Mouse (Mus musculus) limb, embryonic 12.5 days (tissue): ENCODE data around the gene Dglucy. TPM values are rescaled to one million over a fixed set of nuclear protein-coding genes. Genes with fewer than 3 reads are reported as not detected.
A peak's percentile ranks its signal among the peaks of the same experiment; 100 is the strongest.

ENCODE experiments used
- ATAC-seq: fragments of 200-750 bp; cut with Nextera tagmentation; 2 replicates; pipeline ENCODE4 v1.8.0; 2017; ENCODE audit warnings: low read depth, moderate TSS enrichment; ENCODE audit not compliant: insufficient number of reproducible peaks, insufficient read depth, low FRiP score, low TSS enrichment
- H3K27ac ChIP-seq: fragments of 300-500 bp; sonication (generic); 2 replicates; pipeline ENCODE4 v1.5.1; 2016; ENCODE audit warnings: mild to moderate bottlenecking, moderate library complexity
- H3K27me3 ChIP-seq: fragments of 300-500 bp; sonication (generic); 2 replicates; pipeline ENCODE4 v1.6.1; 2016; ENCODE audit warnings: mild to moderate bottlenecking, moderate library complexity
- H3K36me3 ChIP-seq: fragments of 300-500 bp; sonication (generic); 2 replicates; pipeline ENCODE4 v1.6.1; 2016; ENCODE audit warnings: mild to moderate bottlenecking, moderate library complexity
- H3K4me1 ChIP-seq: fragments of 300-500 bp; sonication (generic); replicated peaks from 2 replicates; pipeline ENCODE4 v1.6.1; 2016
- H3K4me2 ChIP-seq: fragments of 300-500 bp; sonication (generic); 2 replicates; pipeline ENCODE4 v1.6.1; 2016; ENCODE audit warnings: mild to moderate bottlenecking, moderate library complexity
- H3K4me3 ChIP-seq: fragments of 300-500 bp; sonication (generic); replicated peaks from 2 replicates; pipeline ENCODE4 v1.5.1; 2016; ENCODE audit warnings: mild to moderate bottlenecking
- H3K9ac ChIP-seq: fragments of 300-500 bp; sonication (generic); replicated peaks from 2 replicates; pipeline ENCODE4 v1.6.1; 2016; ENCODE audit warnings: mild to moderate bottlenecking, moderate library complexity
- H3K9me3 ChIP-seq: fragments of 300-500 bp; sonication (generic); 2 replicates; pipeline ENCODE4 v1.6.1; 2016; ENCODE audit warnings: mild to moderate bottlenecking, moderate library complexity
- WGBS: fragments of 180-500 bp; shearing (Covaris S2); methylation state at CpG from one replicate; pipeline ENCODE4 v1.1.7; 2016; 5-methylcytosine and 5-hydroxymethylcytosine counted together
- polyA plus RNA-seq: library from polyadenylated mRNA; unstranded; fragments of >200 nt; fragmentation: Nextera tagmentation; extraction: Ambion mirVana; gene quantifications from 2 replicates; pipeline ENCODE4 v1.2.1, GENCODE M21; 2016

Gene Dglucy
- polyA plus RNA-seq, 1 experiment from 2014 or later = 1.5 TPM

DNA sequence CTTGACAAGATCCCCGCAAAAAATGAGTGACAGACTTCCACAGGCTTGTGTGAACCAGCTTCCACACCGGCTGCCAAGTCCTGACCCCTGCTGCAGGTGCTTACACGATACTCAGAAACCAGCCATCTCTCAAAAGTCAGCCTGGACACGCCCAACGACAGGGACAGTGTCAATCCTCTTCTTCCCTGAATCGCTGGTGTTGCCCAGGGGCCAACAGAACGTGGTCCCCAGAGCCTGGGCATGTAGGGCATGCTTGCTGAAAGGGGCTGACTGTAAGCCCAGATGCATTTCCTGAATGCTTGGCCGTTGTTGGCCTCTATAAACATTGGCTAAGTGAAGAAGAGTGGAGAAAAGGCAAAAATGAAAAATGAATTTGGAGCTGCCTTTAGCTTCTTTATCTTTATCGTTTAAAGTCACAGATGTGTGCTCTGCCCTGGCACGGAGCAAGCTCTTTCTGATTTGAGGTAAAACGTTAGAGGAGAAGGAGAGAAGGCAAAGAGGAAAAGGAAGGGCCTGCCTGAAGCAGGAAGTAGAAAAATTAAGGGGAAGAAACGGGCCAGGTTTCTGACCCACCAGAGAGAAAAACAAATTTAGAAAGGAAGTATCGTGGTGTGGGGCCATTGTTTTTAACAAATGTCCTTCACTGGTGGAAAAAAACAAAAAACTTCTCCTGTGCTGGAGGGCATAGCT, 14.4 kb upstream of the Dglucy start:
- H3K4me1 ChIP-seq = no peaks in the 10 kb centered on the region
- H3K27ac ChIP-seq = no peak overlapping the region
- H3K36me3 ChIP-seq = no peaks in the 10 kb centered on the region
- H3K4me2 ChIP-seq = no peak overlapping the region
- no peak overlapping the region for H3K4me3 ChIP-seq
- H3K27me3 ChIP-seq = no peaks in the 10 kb centered on the region
- no peak overlapping the region for H3K9ac ChIP-seq
- 68% methylated on average over 13 of the region's 13 CpGs for WGBS
- ATAC-seq = no peak
- no peaks in the 10 kb centered on the region for H3K9me3 ChIP-seq

DNA sequence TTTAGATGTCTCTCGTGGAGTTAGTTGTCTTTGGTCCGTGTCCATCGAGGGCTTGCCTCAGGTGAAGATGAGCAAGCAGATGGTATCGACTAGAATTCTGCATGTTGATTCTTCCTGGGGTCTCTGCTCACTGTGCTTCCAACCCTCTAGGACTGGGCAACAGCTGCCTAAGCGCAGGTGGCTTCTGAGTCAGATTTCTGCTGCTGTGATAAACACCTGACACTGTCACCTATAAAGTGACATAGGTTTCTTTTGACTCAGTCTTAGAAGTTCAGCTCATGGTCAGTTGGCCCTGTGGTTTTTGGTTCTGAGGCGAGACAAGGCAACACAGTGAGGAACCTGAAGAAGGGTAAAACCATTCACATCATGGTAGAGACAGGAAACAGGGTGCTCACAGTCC, 9.0 kb upstream of the Dglucy start:
- Histone ChIP-seq H3K36me3 (no peaks in the 10 kb centered on the region), H3K9ac (no peak overlapping the region), H3K4me1 (no peaks in the 10 kb centered on the region), H3K4me2 (no peak overlapping the region), H3K27me3 (no peaks in the 10 kb centered on the region), H3K4me3 (no peak overlapping the region), H3K27ac (no peak overlapping the region), H3K9me3 (no peaks in the 10 kb centered on the region)
- ATAC-seq = no peak
- 92% methylated on average over 6 of the region's 6 CpGs for whole genome bisulfite sequencing

DNA sequence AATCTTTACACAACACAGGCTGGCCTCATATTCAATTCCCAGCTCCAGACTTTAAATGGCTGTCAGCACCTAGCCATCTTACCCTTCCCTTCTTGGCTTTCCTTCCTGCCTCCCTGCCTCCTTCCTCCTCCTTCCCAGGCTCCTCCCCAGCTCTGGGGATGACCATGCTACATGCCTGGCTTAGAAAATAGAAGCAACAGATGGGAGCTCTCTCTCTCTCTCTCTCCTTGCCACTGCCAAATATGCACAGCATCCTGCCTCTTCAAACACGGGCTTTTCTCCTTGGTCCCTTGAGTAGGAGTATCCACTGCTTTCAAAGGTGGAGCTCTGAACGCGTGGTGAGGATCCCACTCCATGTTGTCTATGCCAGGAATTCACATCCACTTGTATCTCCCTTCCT, 8.1 kb upstream of the Dglucy start:
- ATAC-seq = no peak
- Histone ChIP-seq H3K4me3 (no peak overlapping the region), H3K27me3 (no peaks in the 10 kb centered on the region), H3K36me3 (no peaks in the 10 kb centered on the region), H3K27ac (no peak overlapping the region), H3K4me1 (no peaks in the 10 kb centered on the region), H3K9ac (no peak overlapping the region), H3K4me2 (no peak overlapping the region), H3K9me3 (no peaks in the 10 kb centered on the region)
- 93% methylated on average over 3 of the region's 3 CpGs for WGBS

DNA sequence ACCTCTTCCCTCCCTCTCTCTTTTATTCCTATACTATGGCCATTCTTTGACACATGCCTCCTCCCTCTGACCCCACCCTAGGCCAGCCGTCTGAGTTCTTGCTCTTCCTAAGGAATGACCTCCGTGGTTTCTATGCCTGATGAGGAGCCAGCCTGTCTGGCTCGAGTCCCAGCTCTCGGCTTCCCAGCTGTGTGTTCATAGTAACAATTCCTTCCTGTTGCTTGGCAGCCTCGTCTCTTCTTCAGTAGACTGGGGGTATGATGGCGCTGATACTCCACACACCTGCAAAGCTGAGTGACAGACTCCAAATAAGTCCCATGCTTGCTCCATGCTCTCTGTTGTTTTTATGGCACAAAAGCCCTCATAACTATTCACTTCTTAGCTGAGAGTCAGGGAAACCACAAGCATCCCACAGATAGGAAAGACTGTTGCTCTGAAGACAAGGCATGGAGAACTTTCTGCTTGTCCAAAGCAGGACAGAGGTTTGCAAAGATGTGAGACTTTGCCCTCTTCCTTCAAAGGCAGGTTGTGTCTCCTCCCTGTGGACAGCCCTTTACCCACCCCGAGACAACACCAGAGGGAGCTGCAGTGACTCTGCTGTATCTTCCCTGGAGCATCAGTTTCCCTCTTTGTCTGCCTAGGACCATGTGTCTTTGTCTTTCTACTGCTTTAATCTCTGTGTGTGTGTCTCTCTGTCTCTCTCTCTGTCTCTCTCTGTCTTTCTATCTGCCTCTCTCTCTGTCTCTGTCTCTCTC, 6.5 kb upstream of the Dglucy start:
- no peak for ATAC-seq
- Histone ChIP-seq H3K4me2 (no peak overlapping the region), H3K27ac (no peak overlapping the region), H3K27me3 (no peaks in the 10 kb centered on the region), H3K9ac (no peak overlapping the region), H3K36me3 (no peaks in the 10 kb centered on the region), H3K4me1 (no peaks in the 10 kb centered on the region), H3K4me3 (no peak overlapping the region), H3K9me3 (no peaks in the 10 kb centered on the region)
- 59% methylated on average over 7 of the region's 7 CpGs for WGBS

DNA sequence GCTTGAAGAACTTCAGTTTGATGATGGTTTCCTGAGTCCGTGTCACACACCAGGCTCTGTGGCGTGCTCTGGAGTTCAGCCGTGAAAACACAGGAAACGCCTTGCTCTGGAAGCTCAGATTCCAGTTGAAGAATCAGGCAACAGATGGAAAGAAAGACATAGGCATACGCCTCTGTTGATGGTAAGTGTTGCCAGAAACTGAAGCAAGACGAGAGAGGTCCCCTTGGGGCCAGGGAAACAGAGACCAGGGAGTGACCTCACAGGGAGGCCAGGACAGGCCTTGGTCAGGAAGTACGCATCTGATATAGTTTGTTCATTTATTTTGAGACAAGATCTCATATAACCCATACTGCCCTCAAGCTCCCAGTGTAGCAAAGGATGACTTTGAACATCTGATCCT, 4.1 kb upstream of the Dglucy start:
- Histone ChIP-seq H3K36me3 (no peaks in the 10 kb centered on the region), H3K27me3 (no peaks in the 10 kb centered on the region), H3K4me3 (no peak overlapping the region), H3K27ac (no peak overlapping the region), H3K4me2 (no peak overlapping the region), H3K9ac (no peak overlapping the region), H3K9me3 (no peaks in the 10 kb centered on the region), H3K4me1 (peaks cover 10% of the 10 kb centered on the region)
- WGBS = 75% methylated on average over 7 of the region's 7 CpGs
- no peak for ATAC-seq

DNA sequence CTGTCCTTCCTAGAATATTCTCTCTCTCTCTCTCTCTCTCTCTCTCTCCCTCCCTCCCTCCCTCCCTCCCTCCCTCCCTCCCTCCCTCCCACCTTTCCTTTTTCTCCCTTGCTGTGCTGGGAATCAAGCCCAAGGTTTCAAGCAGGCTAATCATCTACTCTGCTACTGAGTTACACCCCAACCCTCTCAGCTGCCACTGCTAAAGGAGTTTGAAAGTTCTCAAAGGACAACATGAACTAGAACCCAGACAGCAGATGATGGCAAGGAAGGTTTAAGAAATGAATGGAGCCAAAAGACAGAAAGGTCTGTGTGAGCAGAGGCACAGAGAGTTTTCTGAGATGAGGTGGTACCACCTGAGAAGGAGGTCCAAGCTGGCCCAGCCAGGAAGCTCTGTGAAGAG, 3.6 kb upstream of the Dglucy start:
- no peak overlapping the region for H3K27ac ChIP-seq
- no peak overlapping the region for H3K4me2 ChIP-seq
- no peaks in the 10 kb centered on the region for H3K36me3 ChIP-seq
- peaks cover 12% of the 10 kb centered on the region for H3K4me1 ChIP-seq
- no peaks in the 10 kb centered on the region for H3K27me3 ChIP-seq
- H3K4me3 ChIP-seq = no peak overlapping the region
- H3K9ac ChIP-seq = no peak overlapping the region
- H3K9me3 ChIP-seq = no peaks in the 10 kb centered on the region
- ATAC-seq = no peak

DNA sequence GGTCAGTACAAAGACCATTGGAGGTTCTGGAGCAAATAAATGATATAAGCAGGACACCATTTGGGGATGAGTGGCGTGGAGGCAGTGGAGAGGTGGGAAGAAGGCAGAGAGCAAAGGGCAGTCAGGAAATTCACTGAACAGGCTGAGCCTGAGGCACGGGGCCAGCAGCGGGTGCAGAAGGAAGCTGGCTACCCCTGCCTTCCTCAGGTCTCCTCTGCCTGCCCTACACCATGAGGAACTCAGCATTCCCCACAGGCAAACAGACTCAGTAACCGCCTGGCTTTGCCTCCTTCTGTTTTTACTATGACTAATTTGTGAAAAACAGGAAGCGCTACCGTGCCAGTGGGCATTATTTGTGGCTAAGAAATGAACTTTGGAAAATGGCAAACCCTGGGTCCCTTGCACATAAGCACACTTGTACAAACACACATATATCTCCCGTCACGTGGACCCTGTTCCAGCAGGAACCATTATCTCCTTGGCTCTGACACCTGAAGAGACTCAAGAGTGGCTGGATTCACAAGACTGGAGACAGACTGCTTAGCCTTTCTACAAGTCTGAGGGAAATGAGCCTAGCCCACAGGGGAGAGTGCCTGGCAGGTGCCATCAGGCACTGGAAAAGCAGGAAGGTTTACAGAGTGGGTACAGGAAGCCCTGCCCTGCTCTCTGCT, 2.8 kb upstream of the Dglucy start:
- no peak overlapping the region for H3K9ac ChIP-seq
- peaks cover 12% of the 10 kb centered on the region for H3K4me1 ChIP-seq
- H3K27me3 ChIP-seq = no peaks in the 10 kb centered on the region
- no peaks in the 10 kb centered on the region for H3K36me3 ChIP-seq
- WGBS = 83% methylated on average over 8 of the region's 8 CpGs
- no peak overlapping the region for H3K4me2 ChIP-seq
- no peak overlapping the region for H3K4me3 ChIP-seq
- H3K9me3 ChIP-seq = no peaks in the 10 kb centered on the region
- no peak overlapping the region for H3K27ac ChIP-seq
- no peak for ATAC-seq

DNA sequence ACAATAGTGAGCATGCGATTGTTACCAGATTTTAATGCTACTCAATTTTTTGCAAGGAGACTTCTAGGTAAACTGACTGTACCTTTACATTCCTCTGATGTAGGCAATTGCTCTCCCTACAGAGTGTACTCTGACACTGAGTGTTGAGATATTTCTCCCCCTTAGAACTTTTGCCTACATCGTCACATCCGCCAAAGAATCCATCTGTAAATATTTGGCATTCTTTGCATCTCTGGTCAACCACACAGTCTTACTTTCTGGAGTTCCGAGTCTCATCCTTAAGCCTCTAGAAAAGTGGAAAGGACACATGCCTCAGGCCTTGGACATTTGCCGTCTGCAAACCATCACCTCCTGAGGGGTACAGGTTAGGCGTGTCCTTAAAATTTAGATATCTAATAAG, 1.9 kb upstream of the Dglucy start:
- Histone ChIP-seq H3K27me3 (no peaks in the 10 kb centered on the region), H3K4me2 (no peak overlapping the region), H3K9me3 (no peaks in the 10 kb centered on the region), H3K36me3 (no peaks in the 10 kb centered on the region), H3K27ac (no peak overlapping the region), H3K4me3 (no peak overlapping the region), H3K9ac (no peak overlapping the region), H3K4me1 (peaks cover 12% of the 10 kb centered on the region)
- WGBS = 83% methylated on average over 6 of the region's 6 CpGs
- ATAC-seq = no peak

DNA sequence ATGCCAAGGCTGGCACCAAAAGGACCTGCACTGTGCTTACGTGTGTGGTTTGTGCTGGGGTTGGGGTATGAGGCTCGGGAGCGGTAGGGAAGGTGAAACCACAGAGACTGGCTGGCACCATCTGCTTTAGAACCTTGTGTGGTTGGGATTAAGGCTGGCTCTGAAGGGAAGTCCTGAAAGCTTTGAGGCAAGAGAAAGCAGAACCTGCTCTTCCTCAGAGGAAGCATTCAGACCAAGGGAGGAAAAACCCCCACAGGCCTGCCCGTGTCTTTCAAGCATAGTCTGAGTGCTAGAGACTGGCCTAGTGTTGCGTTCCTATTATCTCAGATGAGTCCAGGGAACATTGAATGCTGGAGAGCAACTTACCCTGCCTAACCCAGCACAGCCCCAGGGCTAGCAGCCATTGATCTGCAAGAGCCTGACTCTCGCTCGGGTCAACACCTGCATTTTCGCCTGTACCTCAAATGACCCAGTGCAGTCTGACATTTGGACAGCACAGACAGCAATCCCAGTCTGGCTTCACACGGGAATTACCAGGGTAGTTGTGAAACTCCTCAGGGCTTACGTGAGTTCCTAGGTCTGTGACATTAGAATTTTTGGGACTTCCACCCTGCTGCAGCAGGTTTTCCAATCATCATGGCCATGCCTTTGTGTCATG, 452 bp upstream of the Dglucy start:
- Histone ChIP-seq H3K4me3 (0 out of 2 replicates have a peak overlapping the region, but pooled peaks have one; percentile 15), H3K4me1 (peaks cover 12% of the 10 kb centered on the region), H3K9me3 (no peaks in the 10 kb centered on the region), H3K4me2 (no peak overlapping the region), H3K27ac (peak overlapping the region; percentile 79; the same call in 1 of the 2 replicates), H3K9ac (no peak overlapping the region; the same call in 1 of the 2 replicates), H3K27me3 (no peaks in the 10 kb centered on the region), H3K36me3 (no peaks in the 10 kb centered on the region)
- ATAC-seq = peak; percentile 35; the same call in 1 of the 2 replicates
- 81% methylated on average over 10 of the region's 10 CpGs for WGBS

DNA sequence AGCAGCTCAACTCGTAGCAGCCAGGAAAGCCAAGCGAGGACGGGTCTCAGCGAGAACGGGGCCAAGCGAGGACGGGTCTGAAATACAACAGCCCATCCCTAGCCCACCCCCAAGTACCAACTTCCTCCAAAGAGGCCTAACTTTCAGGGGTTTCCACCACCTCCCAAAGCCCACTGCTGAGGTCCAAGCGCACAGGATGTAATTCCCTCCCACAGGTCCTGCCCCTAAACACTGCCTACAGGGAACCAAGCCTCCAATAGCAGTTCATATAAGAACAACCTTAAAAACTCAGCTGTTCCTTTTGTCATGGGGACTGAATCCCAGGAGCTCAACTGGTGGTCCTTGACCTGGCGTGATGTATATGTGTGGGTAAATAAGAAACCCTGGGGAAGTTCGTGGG, 1.6 kb downstream of the Dglucy start:
- Histone ChIP-seq H3K9ac (no peak overlapping the region), H3K9me3 (no peaks in the 10 kb centered on the region), H3K27ac (no peak overlapping the region), H3K4me2 (no peak overlapping the region), H3K36me3 (no peaks in the 10 kb centered on the region), H3K4me1 (peaks cover 15% of the 10 kb centered on the region), H3K4me3 (no peak overlapping the region), H3K27me3 (no peaks in the 10 kb centered on the region)
- 93% methylated on average over 10 of the region's 10 CpGs for WGBS
- ATAC-seq = no peak

DNA sequence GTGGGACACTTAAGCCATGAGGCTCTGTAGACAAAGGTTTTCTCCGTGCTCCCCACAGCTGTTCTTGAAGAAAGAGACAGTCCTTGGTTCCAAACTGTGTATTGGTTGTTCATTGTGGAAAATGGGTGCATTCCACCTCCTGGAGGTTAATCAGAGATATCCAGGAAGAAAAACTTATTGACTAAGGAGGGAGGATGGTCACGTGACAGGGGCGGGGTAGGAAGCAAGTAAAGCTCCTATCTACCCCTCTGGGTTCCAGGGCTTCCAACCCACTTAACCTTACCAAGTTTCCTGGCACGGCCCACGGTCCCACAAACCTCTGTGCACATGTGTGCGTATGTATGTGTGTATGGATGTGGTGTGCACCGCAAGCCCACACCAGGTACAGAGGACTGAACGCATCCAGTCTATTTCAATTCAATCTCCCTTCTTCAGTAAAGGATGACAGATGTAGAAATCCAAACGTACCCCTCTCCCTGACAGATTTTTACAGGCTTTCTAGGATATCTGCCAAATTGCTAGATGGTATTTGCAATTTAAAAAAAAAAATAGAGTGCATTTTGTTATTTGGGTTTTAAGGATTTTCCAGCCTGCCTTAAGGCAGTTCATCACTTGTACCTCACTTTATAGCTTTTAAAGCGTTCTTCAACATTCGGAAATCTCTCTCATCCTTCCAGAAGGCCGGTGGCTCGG, 2.7 kb downstream of the Dglucy start:
- Histone ChIP-seq H3K4me2 (no peak overlapping the region), H3K9me3 (no peaks in the 10 kb centered on the region), H3K27ac (no peak overlapping the region), H3K27me3 (no peaks in the 10 kb centered on the region), H3K4me1 (peaks cover 16% of the 10 kb centered on the region), H3K36me3 (no peaks in the 10 kb centered on the region), H3K4me3 (no peak overlapping the region), H3K9ac (no peak overlapping the region)
- ATAC-seq = no peak
- 91% methylated on average over 13 of the region's 13 CpGs for WGBS
